Mouse (Mus musculus) ES-Bruce4 (cell line): ENCODE data around the gene Ift43.

Source experiments
- CTCF ChIP-seq: IDR thresholded peaks from one replicate; pipeline ENCODE4 v1.8.1; 2011; ENCODE audit warnings: low read depth, low read length
- POLR2A ChIP-seq: IDR thresholded peaks from one replicate; pipeline ENCODE4 v1.8.1; 2011; ENCODE audit warnings: low read length; ENCODE audit not compliant: insufficient read depth

- no peak for TF ChIP-seq POLR2A
- TF ChIP-seq CTCF = no peak
Observed at GRCm38 (mm10) chr12:86100711-86101110, 18.4 kb downstream of the Ift43 start.
